ENCODE assay signal across 20 mouse cellular contexts in genomic region chr11:97970771-97971170, GRCm38 (mm10). TPM values are rescaled to one million over a fixed set of nuclear protein-coding genes. Genes with fewer than 3 reads are reported as not detected.
DNase-seq lines count a peak whose midpoint lies in the region; ATAC-seq and TF ChIP-seq lines count a peak whose summit lies in the region.
"Had no signal": no experiment of that assay in that cellular context is flagged by ENCODE, and none has a peak within 500 bp of the region (broad histone marks: within the 10 kb centered on the region; RNA-seq: fewer than 3 reads in every experiment).

No protein-coding gene starts in this region.

- no peak overlapping the region for H3K9ac ChIP-seq in heart, adult 2 months (ENCODE audit: low read depth, low read length)
- no peak overlapping the region for H3K9ac ChIP-seq in heart, embryonic 11.5 days (ENCODE audit: low read depth, low read length)
- no peak overlapping the region for H3K9ac ChIP-seq in heart, postnatal 0 days (replicated peaks; ENCODE audit: low read depth, low read length)
- H3K9ac ChIP-seq in lung, embryonic 16.5 days (ENCODE audit: low read length), result no peak overlapping the region
- H3K9ac ChIP-seq: embryonic facial prominence, embryonic 15.5 days; hindbrain, embryonic 12.5 days; liver, embryonic 15.5 days; midbrain, embryonic 15.5 days; neural tube, embryonic 13.5 days had no signal

- no peaks in the 10 kb centered on the region for H3K36me3 ChIP-seq in heart, adult 2 months (ENCODE audit: control insufficient read depth, insufficient read depth, low read length)
- H3K36me3 ChIP-seq in heart, embryonic 11.5 days (ENCODE audit: control insufficient read depth, insufficient read depth, low read length), result no peaks in the 10 kb centered on the region
- no peaks in the 10 kb centered on the region for H3K36me3 ChIP-seq in heart, postnatal 0 days (replicated peaks; ENCODE audit: control insufficient read depth, insufficient read depth, low read length)
- H3K36me3 ChIP-seq in lung, embryonic 16.5 days (ENCODE audit: control insufficient read depth, insufficient read depth, low read length), result no peaks in the 10 kb centered on the region
- H3K36me3 ChIP-seq: embryonic facial prominence, embryonic 15.5 days; hindbrain, embryonic 12.5 days; limb, embryonic 10.5 days; liver, embryonic 15.5 days; midbrain, embryonic 15.5 days; neural tube, embryonic 13.5 days had no signal

- 39% methylated on average over 7 of the region's 7 CpGs for WGBS in cerebellum, adult 2 months
- WGBS in heart, adult 2 months, result 58% methylated on average over 7 of the region's 7 CpGs
- 75% methylated on average over 7 of the region's 7 CpGs for WGBS in heart, embryonic 11.5 days (ENCODE audit: insufficient replicate concordance)
- 53% methylated on average over 7 of the region's 7 CpGs for WGBS in heart, postnatal 0 days
- 59% methylated on average over 7 of the region's 7 CpGs for WGBS in lung, embryonic 16.5 days

- TF ChIP-seq POLR2A in cerebellum, adult 2 months (IDR thresholded peaks at IDR 0.05; ENCODE audit: borderline replicate concordance, insufficient read depth, low read length), result no peak
- no peak for TF ChIP-seq POLR2A in heart, adult 2 months (IDR thresholded peaks at IDR 0.05; ENCODE audit: insufficient read depth, low read depth, low read length)

- intact Hi-C loops in heart, adult 2 months (cut with DNase I), result no loop called here

- TF ChIP-seq CTCF in cerebellum, adult 2 months (IDR thresholded peaks at IDR 0.05; ENCODE audit: borderline replicate concordance, insufficient read depth, low read depth, low read length), result no peak
- TF ChIP-seq CTCF in heart, adult 2 months (IDR thresholded peaks at IDR 0.05), result no peak
- no peak for TF ChIP-seq CTCF in heart, postnatal 0 days (IDR thresholded peaks at IDR 0.05; ENCODE audit: low read depth)

- H3K4me3 ChIP-seq in cerebellum, adult 2 months (replicated peaks; ENCODE audit: insufficient read depth, low read depth, low read length), result peak overlapping the region; percentile 20
- peak overlapping the region; percentile 20; the same call in 1 of the 2 replicates for H3K4me3 ChIP-seq in heart, adult 2 months
- H3K4me3 ChIP-seq in heart, embryonic 11.5 days (ENCODE audit: low read depth, low read length), result no peak overlapping the region
- H3K4me3 ChIP-seq in heart, postnatal 0 days (ENCODE audit: low read depth, low read length), result no peak overlapping the region
- H3K4me3 ChIP-seq in lung, embryonic 16.5 days (ENCODE audit: low read length), result no peak overlapping the region
- H3K4me3 ChIP-seq: embryonic facial prominence, embryonic 15.5 days; hindbrain, embryonic 12.5 days; limb, embryonic 10.5 days; liver, embryonic 15.5 days; midbrain, embryonic 15.5 days; neural tube, embryonic 13.5 days had no signal

- no peaks in the 10 kb centered on the region for H3K27me3 ChIP-seq in cerebellum, adult 2 months (ENCODE audit: control insufficient read depth, insufficient read depth, low read length)
- H3K27me3 ChIP-seq in heart, adult 2 months (ENCODE audit: control insufficient read depth, insufficient read depth, low read length), result no peaks in the 10 kb centered on the region
- H3K27me3 ChIP-seq in heart, embryonic 11.5 days (ENCODE audit: control insufficient read depth, insufficient read depth, low read length), result peaks cover 3% of the 10 kb centered on the region; the same call in 1 of the 2 replicates
- no peaks in the 10 kb centered on the region for H3K27me3 ChIP-seq in heart, postnatal 0 days (ENCODE audit: control insufficient read depth, insufficient read depth, low read length)
- H3K27me3 ChIP-seq in lung, embryonic 16.5 days (ENCODE audit: control insufficient read depth, insufficient read depth, low read depth, low read length), result no peaks in the 10 kb centered on the region
- H3K27me3 ChIP-seq: embryonic facial prominence, embryonic 15.5 days; hindbrain, embryonic 12.5 days; midbrain, embryonic 15.5 days; neural tube, embryonic 13.5 days had no signal

- peaks cover 14% of the 10 kb centered on the region for H3K4me1 ChIP-seq in cerebellum, adult 2 months (ENCODE audit: control insufficient read depth, insufficient read depth, low read length)
- H3K4me1 ChIP-seq in heart, adult 2 months (ENCODE audit: control insufficient read depth, insufficient read depth, low read length), result peaks cover 6% of the 10 kb centered on the region
- no peaks in the 10 kb centered on the region for H3K4me1 ChIP-seq in heart, embryonic 11.5 days (ENCODE audit: control insufficient read depth, insufficient read depth, low read length)
- H3K4me1 ChIP-seq in heart, postnatal 0 days (ENCODE audit: control insufficient read depth, insufficient read depth), result peaks cover 10% of the 10 kb centered on the region
- peaks cover 2% of the 10 kb centered on the region; the same call in 1 of the 2 replicates for H3K4me1 ChIP-seq in lung, embryonic 16.5 days (replicated peaks; ENCODE audit: control insufficient read depth, insufficient read depth, low read length)
- H3K4me1 ChIP-seq: hindbrain, embryonic 12.5 days; limb, embryonic 10.5 days; liver, embryonic 15.5 days had no signal

- ATAC-seq in cerebellum, adult (ENCODE audit: insufficient number of reproducible peaks, low FRiP score, low TSS enrichment), result no peak
- ATAC-seq in heart, embryonic 11.5 days (replicated peaks; ENCODE audit: insufficient number of reproducible peaks, low FRiP score, low TSS enrichment), result no peak
- 0 out of 2 replicates have a peak, but pooled peaks have one; percentile 5 for ATAC-seq in heart, postnatal 0 days (ENCODE audit: insufficient read depth, low read depth)
- ATAC-seq in lung, embryonic 16.5 days (ENCODE audit: low read depth), result no peak
- ATAC-seq: inflammation-experienced regulatory T-cells, adult 6 months; midbrain, embryonic 15.5 days had no signal

- H3K79me2 ChIP-seq in heart, adult 2 months (replicated peaks; ENCODE audit: control insufficient read depth, insufficient read depth, low read length), result no peaks in the 10 kb centered on the region

- H3K27ac ChIP-seq in cerebellum, adult 2 months (ENCODE audit: insufficient read depth, low read length), result no peak overlapping the region
- H3K27ac ChIP-seq in heart, adult 2 months, result peak overlapping the region; percentile 32; the same call in 1 of the 2 replicates
- no peak overlapping the region for H3K27ac ChIP-seq in heart, embryonic 11.5 days (ENCODE audit: low read depth, low read length)
- H3K27ac ChIP-seq in heart, postnatal 0 days (ENCODE audit: low read depth), result no peak overlapping the region
- no peak overlapping the region for H3K27ac ChIP-seq in lung, embryonic 16.5 days (ENCODE audit: low read length)
- H3K27ac ChIP-seq: embryonic facial prominence, embryonic 15.5 days; hindbrain, embryonic 12.5 days; limb, embryonic 10.5 days; liver, embryonic 15.5 days; macrophage; midbrain, embryonic 15.5 days; neural tube, embryonic 13.5 days had no signal

- H3K4me2 ChIP-seq in heart, embryonic 11.5 days, result no peak overlapping the region
- peak overlapping the region; percentile 36 for H3K4me2 ChIP-seq in heart, postnatal 0 days (ENCODE audit: low read depth, low read length)
- peak overlapping the region; percentile 29; the same call in 1 of the 2 replicates for H3K4me2 ChIP-seq in lung, embryonic 16.5 days (ENCODE audit: low read depth, low read length)
- H3K4me2 ChIP-seq: embryonic facial prominence, embryonic 15.5 days; hindbrain, embryonic 12.5 days; liver, embryonic 15.5 days; midbrain, embryonic 15.5 days; neural tube, embryonic 13.5 days had no signal

- no peak for DNase-seq in cerebellum, adult 2 months
- no peak for DNase-seq in heart, adult 2 months
- no peak for DNase-seq in heart, postnatal 0 days (ENCODE audit: low spot score)
- DNase-seq in heart, adult 18-20 months, result no peak
- DNase-seq in lung, postnatal 10 days, result no peak
- DNase-seq: cerebellum, adult 9-10 months; kidney, adult 18-20 months; liver; thymus, postnatal 14 days had no signal

- H3K9me3 ChIP-seq in heart, embryonic 11.5 days (replicated peaks; ENCODE audit: control insufficient read depth, low read length), result no peaks in the 10 kb centered on the region
- no peaks in the 10 kb centered on the region for H3K9me3 ChIP-seq in heart, postnatal 0 days (replicated peaks; ENCODE audit: control insufficient read depth, low read length)
- H3K9me3 ChIP-seq in lung, embryonic 16.5 days (ENCODE audit: control insufficient read depth, low read length), result no peaks in the 10 kb centered on the region
- H3K9me3 ChIP-seq: embryonic facial prominence, embryonic 15.5 days; hindbrain, embryonic 12.5 days; limb, embryonic 10.5 days; liver, embryonic 15.5 days; midbrain, embryonic 15.5 days; neural tube, embryonic 13.5 days had no signal

- TF ChIP-seq EP300 in heart, adult 2 months (IDR thresholded peaks at IDR 0.05; ENCODE audit: insufficient read depth, low read depth, low read length), result no peak
- no peak for TF ChIP-seq EP300 in heart, postnatal 0 days (IDR thresholded peaks at IDR 0.05; ENCODE audit: low read depth)

RNA-seq across cellular contexts. Expression of gene Plxdc1, which starts 15.5 kb away (rescaled TPM):
- 46.2 and 51.5 TPM in 2 replicates for polyA plus RNA-seq in cerebellum, adult 2 months (2012; rRNA removed)
- total RNA-seq in heart, adult 2 months (2021), result 1 to 10 TPM; 4.5 to 5.5 TPM
- polyA plus RNA-seq in heart, adult 2 months (2012; rRNA removed), result 6.6 and 8.5 TPM in 2 replicates
- polyA plus RNA-seq in heart, embryonic 11.5 days (2014; fragmentation: Nextera tagmentation; extraction: Ambion mirVana), result 0.14 TPM in 1 of 2 replicates, not detected in the other
- 0.39 and 2.6 TPM in 2 replicates for total RNA-seq in heart, postnatal 0 days (2014; rRNA removed; ENCODE audit: low replicate concordance)
- 2.1 TPM in 2 replicates for polyA plus RNA-seq in heart, postnatal 0 days (2015; fragmentation: Nextera tagmentation; extraction: Ambion mirVana)
- total RNA-seq in heart, adult 18-20 months (2021), result 1 to 10 TPM; 3.2 to 4.6 TPM
- polyA plus RNA-seq in lung, embryonic 16.5 days (2015; fragmentation: Nextera tagmentation; extraction: Ambion mirVana), result 1.4 and 1.6 TPM in 2 replicates
- polyA plus RNA-seq: limb, embryonic 10.5 days had no signal

RNA-seq across cellular contexts. Expression of gene Arl5c, which starts 25.2 kb away (rescaled TPM):
- 2.0 and 2.2 TPM in 2 replicates for polyA plus RNA-seq in cerebellum, adult 2 months (2012; rRNA removed)
- total RNA-seq in heart, adult 2 months (2021), result under 1 TPM; 0.66 to 0.70 TPM
- polyA plus RNA-seq in heart, adult 2 months (2012; rRNA removed), result 2.4 and 2.8 TPM in 2 replicates
- polyA plus RNA-seq in heart, embryonic 11.5 days (2014; fragmentation: Nextera tagmentation; extraction: Ambion mirVana), result 7.2 and 8.0 TPM in 2 replicates
- total RNA-seq in heart, postnatal 0 days (2014; rRNA removed; ENCODE audit: low replicate concordance), result 4.3 TPM in 1 of 2 replicates, not detected in the other
- 2.9 TPM in 2 replicates for polyA plus RNA-seq in heart, postnatal 0 days (2015; fragmentation: Nextera tagmentation; extraction: Ambion mirVana)
- 1 to 10 TPM in 1 of 2 experiments, not detected in 1; 1.1 TPM for total RNA-seq in heart, adult 18-20 months (2021)
- polyA plus RNA-seq in lung, embryonic 16.5 days (2015; fragmentation: Nextera tagmentation; extraction: Ambion mirVana), result 6.2 and 8.0 TPM in 2 replicates

RNA-seq across cellular contexts. Expression of gene Cacnb1, which starts 52.1 kb away (rescaled TPM):
- 34.6 and 37.5 TPM in 2 replicates for polyA plus RNA-seq in cerebellum, adult 2 months (2012; rRNA removed)
- 1 to 10 TPM; 5.9 to 6.1 TPM for total RNA-seq in heart, adult 2 months (2021)
- 10.0 and 10.5 TPM in 2 replicates for polyA plus RNA-seq in heart, adult 2 months (2012; rRNA removed)
- polyA plus RNA-seq in heart, embryonic 11.5 days (2014; fragmentation: Nextera tagmentation; extraction: Ambion mirVana), result 5.0 and 6.1 TPM in 2 replicates
- 5.5 and 6.2 TPM in 2 replicates for total RNA-seq in heart, postnatal 0 days (2014; rRNA removed; ENCODE audit: low replicate concordance)
- polyA plus RNA-seq in heart, postnatal 0 days (2015; fragmentation: Nextera tagmentation; extraction: Ambion mirVana), result 4.8 and 5.2 TPM in 2 replicates
- total RNA-seq in heart, adult 18-20 months (2021), result 1 to 10 TPM; 5.1 to 5.9 TPM
- 6.4 and 6.7 TPM in 2 replicates for polyA plus RNA-seq in lung, embryonic 16.5 days (2015; fragmentation: Nextera tagmentation; extraction: Ambion mirVana)

RNA-seq across cellular contexts. Expression of gene Rpl19, which starts 55.7 kb away (rescaled TPM):
- polyA plus RNA-seq in cerebellum, adult 2 months (2012; rRNA removed), result 746 and 786 TPM in 2 replicates
- 100 to 1,000 TPM; 505 to 604 TPM for total RNA-seq in heart, adult 2 months (2021)
- 348 and 422 TPM in 2 replicates for polyA plus RNA-seq in heart, adult 2 months (2012; rRNA removed)
- polyA plus RNA-seq in heart, embryonic 11.5 days (2014; fragmentation: Nextera tagmentation; extraction: Ambion mirVana), result 855 and 888 TPM in 2 replicates
- total RNA-seq in heart, postnatal 0 days (2014; rRNA removed; ENCODE audit: low replicate concordance), result 604 and 622 TPM in 2 replicates
- 588 TPM in 2 replicates for polyA plus RNA-seq in heart, postnatal 0 days (2015; fragmentation: Nextera tagmentation; extraction: Ambion mirVana)
- 100 to 1,000 TPM; 537 to 590 TPM for total RNA-seq in heart, adult 18-20 months (2021)
- 999 and 1,043 TPM in 2 replicates for polyA plus RNA-seq in lung, embryonic 16.5 days (2015; fragmentation: Nextera tagmentation; extraction: Ambion mirVana)

Comparison
In these comparisons a context has a peak if more than half of its experiments do, and no peak if none do; other contexts are left out.
1. H3K4me3 ChIP-seq: peak in cerebellum, adult 2 months (single experiment) and heart, adult 2 months (single experiment); none in heart, embryonic 11.5 days (single experiment), heart, postnatal 0 days (single experiment) and lung, embryonic 16.5 days (single experiment).